Mouse (Mus musculus): ENCODE data around the gene Kif16b.

DNA sequence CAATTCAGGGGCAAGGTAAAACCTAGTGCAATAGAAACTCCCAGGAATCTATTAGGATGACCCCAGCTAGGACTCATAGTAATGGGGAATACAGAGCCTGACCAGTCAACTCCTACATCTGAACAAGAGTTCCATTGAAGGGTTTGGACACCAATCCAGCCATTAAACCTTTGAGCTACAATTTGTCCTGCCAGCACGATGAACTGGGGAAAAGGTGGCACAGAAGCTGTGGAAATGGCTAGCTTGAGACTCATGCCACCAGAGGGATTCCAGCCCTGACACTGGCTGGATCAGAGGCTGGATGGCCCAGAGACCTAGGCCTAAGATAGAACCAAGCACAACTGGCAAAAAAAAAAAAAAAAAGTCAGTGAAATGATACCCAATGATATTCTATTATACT lies 207.9 kb downstream of the Kif16b start:
- TF ChIP-seq CTCF (IDR thresholded peaks at IDR 0.05; ENCODE audit: borderline replicate concordance, extremely low read depth, insufficient read depth, insufficient read length) (no peak), POLR2A (IDR thresholded peaks at IDR 0.05; ENCODE audit: borderline replicate concordance, extremely low read depth, insufficient read depth, insufficient read length, poor library complexity, severe bottlenecking) (no peak)

All from brain, embryonic 14.5 days (tissue).